Mouse (Mus musculus) heart, embryonic 15.5 days (tissue): Measurements from ENCODE around the gene 1700020L24Rik. TPM values are rescaled to one million over a fixed set of nuclear protein-coding genes. Genes with fewer than 3 reads are reported as not detected.
A peak's percentile ranks its signal among the peaks of the same experiment; 100 is the strongest.

ENCODE experiments used
- ATAC-seq: fragments of 200-750 bp; cut with Nextera tagmentation; replicated peaks from 2 replicates; pipeline ENCODE4 v1.8.0; 2017; ENCODE audit warnings: low read depth, moderate TSS enrichment; ENCODE audit not compliant: insufficient number of reproducible peaks, insufficient read depth, low FRiP score
- H3K27ac ChIP-seq: fragments of 300-500 bp; sonication (generic); 2 replicates; pipeline ENCODE4 v1.5.1; 2015; ENCODE audit warnings: mild to moderate bottlenecking, inconsistent platforms
- H3K27me3 ChIP-seq: fragments of 300-500 bp; sonication (generic); 2 replicates; pipeline ENCODE4 v1.6.1; 2015; ENCODE audit warnings: inconsistent platforms
- H3K36me3 ChIP-seq: fragments of 300-500 bp; sonication (generic); 2 replicates; pipeline ENCODE4 v1.6.1; 2015; ENCODE audit warnings: mild to moderate bottlenecking, inconsistent platforms
- H3K4me1 ChIP-seq: fragments of 300-500 bp; sonication (generic); replicated peaks from 2 replicates; pipeline ENCODE4 v1.6.1; 2015; ENCODE audit warnings: inconsistent platforms
- H3K4me2 ChIP-seq: fragments of 300-500 bp; sonication (generic); 2 replicates; pipeline ENCODE4 v1.6.1; 2015; ENCODE audit warnings: inconsistent platforms, mild to moderate bottlenecking, moderate library complexity
- H3K4me3 ChIP-seq: fragments of 300-500 bp; sonication (generic); 2 replicates; pipeline ENCODE4 v1.5.1; 2015; ENCODE audit warnings: mild to moderate bottlenecking, inconsistent platforms
- H3K9ac ChIP-seq: fragments of 300-500 bp; sonication (generic); 2 replicates; pipeline ENCODE4 v1.6.1; 2015; ENCODE audit warnings: mild to moderate bottlenecking, inconsistent platforms
- H3K9me3 ChIP-seq: fragments of 300-500 bp; sonication (generic); replicated peaks from 2 replicates; pipeline ENCODE4 v1.6.1; 2016; ENCODE audit warnings: inconsistent platforms
- WGBS: fragments of 180-500 bp; shearing (Covaris S2); methylation state at CpG from one replicate; pipeline ENCODE4 v1.1.7; 2015; ENCODE audit warnings: mixed read lengths; 5-methylcytosine and 5-hydroxymethylcytosine counted together
- polyA plus RNA-seq: library from polyadenylated mRNA; unstranded; fragments of >200 nt; fragmentation: Nextera tagmentation; extraction: Ambion mirVana; gene quantifications from 2 replicates; pipeline ENCODE4 v1.2.1, GENCODE M21; 2015

1700020L24Rik gene
- polyA plus RNA-seq, 1 experiment from 2014 or later: 0.82 TPM

- no peak overlapping the region for H3K9ac ChIP-seq
- no peak overlapping the region for H3K27ac ChIP-seq
- no peaks in the 10 kb centered on the region for H3K36me3 ChIP-seq
- H3K9me3 ChIP-seq: no peaks in the 10 kb centered on the region
- WGBS: 8% methylated on average over 5 of the region's 5 CpGs
- H3K4me3 ChIP-seq: no peak overlapping the region
- H3K4me1 ChIP-seq: peaks cover 7% of the 10 kb centered on the region; the same call in 1 of the 2 replicates
- no peak for ATAC-seq
- no peak overlapping the region for H3K4me2 ChIP-seq
- H3K27me3 ChIP-seq: peaks cover 41% of the 10 kb centered on the region
These were observed 20.4 kb upstream of the 1700020L24Rik start for GRCm38 (mm10) chr11:83417080-83417479.

GRCm38 (mm10) chr11:83417708-83418107 is 19.8 kb upstream of the 1700020L24Rik start:
- Histone ChIP-seq H3K36me3 (no peaks in the 10 kb centered on the region), H3K9ac (no peak overlapping the region), H3K27ac (no peak overlapping the region), H3K4me3 (no peak overlapping the region), H3K27me3 (peaks cover 42% of the 10 kb centered on the region), H3K4me2 (no peak overlapping the region), H3K4me1 (peaks cover 7% of the 10 kb centered on the region; the same call in 1 of the 2 replicates), H3K9me3 (no peaks in the 10 kb centered on the region)
- no peak for ATAC-seq
- WGBS: 75% methylated on average over 7 of the region's 7 CpGs

GRCm38 (mm10) chr11:83418566-83418965 is 18.9 kb upstream of the 1700020L24Rik start:
- Histone ChIP-seq H3K4me3 (no peak overlapping the region), H3K4me2 (peak overlapping the region; percentile 28), H3K9me3 (no peaks in the 10 kb centered on the region), H3K27me3 (peaks cover 42% of the 10 kb centered on the region), H3K36me3 (no peaks in the 10 kb centered on the region), H3K9ac (no peak overlapping the region), H3K27ac (no peak overlapping the region), H3K4me1 (peaks cover 7% of the 10 kb centered on the region; the same call in 1 of the 2 replicates)
- WGBS: 8% methylated on average over 38 of the region's 38 CpGs
- peak; percentile 47; the same call in 1 of the 2 replicates for ATAC-seq

DNA sequence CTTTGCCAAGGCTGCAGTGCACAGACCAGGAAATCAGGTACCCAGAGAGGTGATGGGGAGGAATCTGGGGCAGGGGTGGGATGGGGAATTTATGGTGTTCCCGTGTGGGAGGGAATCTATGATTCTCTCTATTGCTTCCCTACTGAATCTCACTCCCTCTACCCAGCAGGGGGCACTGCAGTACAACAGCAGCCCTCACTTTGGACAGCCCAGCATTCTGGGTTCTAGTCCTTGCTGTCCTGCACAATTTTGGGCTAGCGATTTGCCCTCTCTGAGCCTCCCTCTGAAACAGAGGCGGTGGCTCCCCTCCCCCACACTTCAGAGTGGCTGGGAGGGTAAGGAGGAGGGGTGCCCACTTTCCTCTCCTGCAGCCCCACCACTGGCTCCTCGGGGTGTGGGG is 17.1 kb upstream of the 1700020L24Rik start:
- Histone ChIP-seq H3K27me3 (peaks cover 46% of the 10 kb centered on the region), H3K9ac (no peak overlapping the region), H3K4me1 (peaks cover 7% of the 10 kb centered on the region; the same call in 1 of the 2 replicates), H3K9me3 (no peaks in the 10 kb centered on the region), H3K4me3 (no peak overlapping the region), H3K4me2 (no peak overlapping the region), H3K27ac (no peak overlapping the region), H3K36me3 (no peaks in the 10 kb centered on the region)
- ATAC-seq: no peak
- WGBS: 31% methylated on average over 4 of the region's 4 CpGs

GRCm38 (mm10) chr11:83421305-83421704 is 16.2 kb upstream of the 1700020L24Rik start:
- WGBS: 3% methylated on average over 9 of the region's 9 CpGs
- Histone ChIP-seq H3K4me3 (no peak overlapping the region), H3K4me2 (no peak overlapping the region), H3K9me3 (no peaks in the 10 kb centered on the region), H3K9ac (no peak overlapping the region), H3K36me3 (no peaks in the 10 kb centered on the region), H3K27me3 (peaks cover 55% of the 10 kb centered on the region), H3K27ac (no peak overlapping the region), H3K4me1 (peaks cover 7% of the 10 kb centered on the region; the same call in 1 of the 2 replicates)
- ATAC-seq: no peak

- no peak overlapping the region for H3K27ac ChIP-seq
- peaks cover 56% of the 10 kb centered on the region for H3K27me3 ChIP-seq
- H3K4me3 ChIP-seq: no peak overlapping the region
- H3K9me3 ChIP-seq: no peaks in the 10 kb centered on the region
- H3K36me3 ChIP-seq: no peaks in the 10 kb centered on the region
- H3K4me2 ChIP-seq: no peak overlapping the region
- 5% methylated on average over 8 of the region's 8 CpGs for whole genome bisulfite sequencing
- no peak overlapping the region for H3K9ac ChIP-seq
- peak; percentile 54; the same call in 1 of the 2 replicates for ATAC-seq
- H3K4me1 ChIP-seq: peaks cover 10% of the 10 kb centered on the region
These were observed 12.8 kb upstream of the 1700020L24Rik start for GRCm38 (mm10) chr11:83424681-83425080.

DNA sequence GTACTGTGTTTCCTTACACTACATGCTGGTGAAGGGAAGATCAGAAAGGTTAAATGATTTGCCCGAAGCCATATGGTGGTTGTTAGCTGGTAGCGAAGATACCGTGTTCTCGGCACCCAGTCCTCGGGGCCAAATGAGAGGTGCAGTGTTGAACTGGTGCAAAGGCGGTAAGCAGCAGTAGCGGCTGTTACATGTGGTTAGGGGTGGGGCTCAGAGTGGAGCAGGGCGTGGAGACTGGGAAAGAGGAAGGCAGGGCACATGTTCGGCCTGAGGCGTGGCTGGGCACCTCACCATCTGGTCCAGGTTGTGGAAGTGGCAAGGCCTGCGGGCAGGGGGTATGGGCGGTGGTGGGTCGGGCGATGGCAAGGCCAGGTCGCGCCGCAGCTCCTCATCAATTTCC is 10.5 kb upstream of the 1700020L24Rik start:
- Histone ChIP-seq H3K4me1 (peaks cover 21% of the 10 kb centered on the region), H3K36me3 (no peaks in the 10 kb centered on the region), H3K9ac (no peak overlapping the region; the same call in 1 of the 2 replicates), H3K4me3 (peak overlapping the region; percentile 19; the same call in 1 of the 2 replicates), H3K27me3 (peaks cover 42% of the 10 kb centered on the region), H3K9me3 (no peaks in the 10 kb centered on the region), H3K27ac (no peak overlapping the region), H3K4me2 (peak overlapping the region; percentile 52)
- 29% methylated on average over 17 of the region's 17 CpGs for WGBS
- ATAC-seq: no peak

DNA sequence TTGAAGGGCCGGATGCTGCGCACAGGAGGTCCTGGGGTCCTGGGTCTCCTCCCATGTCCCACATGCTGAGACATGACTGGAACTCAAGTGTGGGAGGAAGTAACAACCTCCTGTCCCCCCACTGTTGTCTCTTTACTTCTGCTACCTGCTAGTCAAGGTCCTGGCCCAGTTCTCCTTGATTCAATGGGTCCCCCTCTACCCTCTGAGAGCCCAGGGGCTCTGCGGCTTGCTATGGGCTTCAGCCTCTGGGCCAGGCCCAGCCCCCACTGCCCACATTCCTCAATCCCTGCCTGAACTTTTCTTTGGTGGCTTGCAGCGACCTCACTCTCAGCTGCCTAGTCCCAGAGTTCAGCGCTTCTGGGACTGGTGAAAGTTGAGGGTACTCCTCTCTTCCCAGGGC is 8.1 kb upstream of the 1700020L24Rik start, which contains the start of gene Gas2l2:
TSS of gene Gas2l2 (minus strand) at position 101 of the 400 bp plus-strand sequence.
- no peak for ATAC-seq
- Histone ChIP-seq H3K4me1 (peaks cover 25% of the 10 kb centered on the region), H3K27me3 (peaks cover 38% of the 10 kb centered on the region), H3K4me3 (no peak within 1 kb of the TSS), H3K9me3 (no peaks in the 10 kb centered on the region), H3K4me2 (peak within 1 kb of the TSS; percentile 18; the same call in 1 of the 2 replicates), H3K36me3 (no peaks in the 10 kb centered on the region), H3K27ac (no peak within 1 kb of the TSS), H3K9ac (no peak within 1 kb of the TSS)
- 55% methylated on average over 5 of the region's 5 CpGs for WGBS

GRCm38 (mm10) chr11:83432533-83432932 is 4.9 kb upstream of the 1700020L24Rik start:
- 0 out of 2 replicates have a peak overlapping the region, but pooled peaks have one; percentile 28 for H3K27ac ChIP-seq
- WGBS: 57% methylated on average over 2 of the region's 2 CpGs
- ATAC-seq: no peak

DNA sequence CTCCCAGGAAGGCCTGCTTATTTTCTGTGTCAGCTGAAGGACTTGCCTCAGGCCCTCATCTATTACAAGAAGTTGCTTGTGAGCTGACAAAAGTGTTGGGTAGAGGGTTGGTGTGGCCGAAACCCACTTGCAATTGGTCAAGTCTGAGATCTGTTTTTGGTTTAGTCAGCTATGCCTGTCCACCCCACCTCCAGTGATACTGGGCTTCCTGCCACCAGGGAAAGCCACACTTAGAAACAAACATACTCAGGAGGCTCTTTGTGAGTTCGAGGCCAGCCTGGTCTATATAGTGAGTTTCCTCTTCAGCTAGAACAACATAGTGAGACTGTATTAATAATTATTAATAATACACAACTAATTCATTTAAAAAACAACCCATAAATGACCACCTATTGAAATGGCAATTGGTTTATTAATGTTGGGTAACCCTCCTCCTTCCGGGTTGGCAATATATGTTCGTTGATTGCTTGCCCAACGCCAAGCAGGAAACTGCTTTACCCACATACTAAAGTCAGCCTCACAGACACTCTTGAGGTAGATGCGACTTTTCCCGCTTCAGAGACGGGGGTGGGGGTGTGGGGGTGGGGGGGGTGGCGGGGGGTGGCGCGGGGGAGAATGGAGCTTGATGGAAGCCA is 2.1 kb downstream of the 1700020L24Rik start:
- no peak for ATAC-seq
- peaks cover 35% of the 10 kb centered on the region for H3K27me3 ChIP-seq
- peaks cover 39% of the 10 kb centered on the region for H3K4me1 ChIP-seq
- H3K4me3 ChIP-seq: peak overlapping the region; percentile 58
- H3K4me2 ChIP-seq: peak overlapping the region; percentile 85
- no peak overlapping the region for H3K27ac ChIP-seq
- no peaks in the 10 kb centered on the region for H3K36me3 ChIP-seq
- WGBS: 28% methylated on average over 11 of the region's 11 CpGs
- no peak overlapping the region for H3K9ac ChIP-seq
- no peaks in the 10 kb centered on the region for H3K9me3 ChIP-seq

More at GRCm38 (mm10) chr11:83432533-83432932, 4.9 kb upstream of the 1700020L24Rik start:
- no peaks in the 10 kb centered on the region for H3K9me3 ChIP-seq
- H3K4me3 ChIP-seq: no peak overlapping the region
- H3K27me3 ChIP-seq: peaks cover 14% of the 10 kb centered on the region
- peaks cover 19% of the 10 kb centered on the region for H3K4me1 ChIP-seq
- no peaks in the 10 kb centered on the region for H3K36me3 ChIP-seq
- no peak overlapping the region for H3K4me2 ChIP-seq
- no peak overlapping the region for H3K9ac ChIP-seq

DNA sequence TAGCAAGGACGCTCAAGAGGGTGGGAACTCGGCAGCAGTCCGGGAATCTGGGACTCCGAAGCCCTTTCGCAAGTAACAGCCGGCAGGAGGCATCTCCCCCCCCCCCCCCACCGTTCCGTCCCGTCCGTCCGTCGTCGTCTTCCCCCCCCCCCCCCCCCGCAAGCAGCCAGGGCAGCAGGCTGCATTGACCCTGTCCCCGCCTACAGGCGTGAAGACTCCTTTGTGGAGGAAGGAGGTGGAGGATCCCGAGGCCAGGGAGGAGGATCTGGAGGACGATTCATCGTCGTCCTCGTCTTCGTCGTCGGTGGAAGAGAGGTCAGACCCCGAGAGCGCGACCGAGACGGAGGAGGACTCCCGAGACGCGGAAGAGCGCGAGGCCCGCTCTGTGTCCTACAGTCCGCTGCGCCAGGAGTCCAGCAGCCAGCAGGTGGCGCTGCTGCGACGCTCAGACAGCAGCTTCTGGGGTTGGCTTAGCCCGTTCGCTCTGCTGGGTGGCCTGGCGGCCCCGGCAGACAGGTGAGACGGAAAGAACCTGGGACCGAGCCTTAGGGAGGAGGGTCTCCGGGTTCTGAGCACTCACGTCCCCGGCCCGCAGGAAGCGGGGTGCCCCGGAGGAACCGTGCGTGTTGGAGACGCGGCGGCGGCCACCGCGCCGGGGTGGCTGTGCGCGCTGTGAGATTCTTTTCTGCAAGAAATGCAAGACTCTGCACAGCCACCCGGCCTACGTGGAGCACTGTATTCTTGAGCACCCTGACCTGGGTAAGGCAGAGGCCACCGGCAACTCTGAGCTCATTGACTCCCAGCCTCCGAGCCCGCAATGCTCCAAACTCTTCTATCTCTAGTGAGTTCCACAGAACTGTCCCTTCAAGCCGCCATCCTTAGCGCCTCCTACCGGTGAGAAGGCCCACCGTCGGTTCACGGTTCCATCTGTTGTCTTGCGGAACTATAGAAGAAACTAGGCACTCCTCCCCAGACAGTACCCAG is 2.9 kb downstream of the 1700020L24Rik start:
- peak overlapping the region; percentile 58 for H3K4me3 ChIP-seq
- H3K27ac ChIP-seq: peak overlapping the region; percentile 71; the same call in 1 of the 2 replicates
- ATAC-seq: peak; percentile 88
- WGBS: under 1% methylated on average over 66 of the region's 75 CpGs
- H3K27me3 ChIP-seq: peaks cover 43% of the 10 kb centered on the region
- peak overlapping the region; percentile 53 for H3K9ac ChIP-seq
- peaks cover 45% of the 10 kb centered on the region for H3K4me1 ChIP-seq
- peak overlapping the region; percentile 85 for H3K4me2 ChIP-seq
- no peaks in the 10 kb centered on the region for H3K36me3 ChIP-seq
- no peaks in the 10 kb centered on the region for H3K9me3 ChIP-seq
